Mouse (Mus musculus) adrenal gland, adult 8-10 months (tissue): Measurements from ENCODE around the gene Tbc1d9b. TPM values are rescaled to one million over a fixed set of nuclear protein-coding genes. Genes with fewer than 3 reads are reported as not detected.

Source experiments
- DNase-seq: peaks from one replicate; pipeline ENCODE4 v3.0.0; 2022
- total RNA-seq, 4 experiments: library from RNA; stranded (reverse); gene quantifications; 2 replicates each; pipeline ENCODE4 v1.2.4; 2022

Gene Tbc1d9b
- total RNA-seq, 4 experiments from 2014 or later = 154 to 260 (median 207) TPM

GRCm38 (mm10) chr11:50178532-50179488 is 47.6 kb downstream of the Tbc1d9b start:
- DNase-seq = no peak

- DNase-seq = no peak
These were observed 49.5 kb downstream of the Tbc1d9b start for GRCm38 (mm10) chr11:50180478-50181231.

GRCm38 (mm10) chr11:50182702-50183101 is 51.5 kb downstream of the Tbc1d9b start:
- no peak for DNase-seq

GRCm38 (mm10) chr11:50184788-50185187 is 53.6 kb downstream of the Tbc1d9b start:
- no peak for DNase-seq

- no peak for DNase-seq
These were observed 57.5 kb downstream of the Tbc1d9b start for GRCm38 (mm10) chr11:50188682-50189081.

- DNase-seq = no peak
These were observed 59.2 kb downstream of the Tbc1d9b start for GRCm38 (mm10) chr11:50190362-50190761.

GRCm38 (mm10) chr11:50192278-50192677 is 61.1 kb downstream of the Tbc1d9b start:
- no peak for DNase-seq

- DNase-seq = no peak
These were observed 62.9 kb downstream of the Tbc1d9b start for GRCm38 (mm10) chr11:50194070-50194469.

GRCm38 (mm10) chr11:50194793-50195192 is 63.6 kb downstream of the Tbc1d9b start:
- no peak for DNase-seq

GRCm38 (mm10) chr11:50197500-50197899 is 66.3 kb downstream of the Tbc1d9b start:
- no peak for DNase-seq

- no peak for DNase-seq
These were observed 67.1 kb downstream of the Tbc1d9b start for GRCm38 (mm10) chr11:50198219-50198846.

GRCm38 (mm10) chr11:50198916-50199315 is 67.7 kb downstream of the Tbc1d9b start:
- DNase-seq = no peak

- DNase-seq = no peak
These were observed 69.4 kb downstream of the Tbc1d9b start for GRCm38 (mm10) chr11:50200613-50201012.

GRCm38 (mm10) chr11:50201590-50201989 is 70.4 kb downstream of the Tbc1d9b start:
- no peak for DNase-seq

GRCm38 (mm10) chr11:50203302-50203827 is 72.2 kb downstream of the Tbc1d9b start:
- DNase-seq = no peak

- DNase-seq = no peak
These were observed 74.2 kb downstream of the Tbc1d9b start for GRCm38 (mm10) chr11:50205434-50205833.

- no peak for DNase-seq
These were observed 74.8 kb downstream of the Tbc1d9b start for GRCm38 (mm10) chr11:50206037-50206436.

GRCm38 (mm10) chr11:50207344-50207743 is 76.1 kb downstream of the Tbc1d9b start:
- no peak for DNase-seq

GRCm38 (mm10) chr11:50208039-50208438 is 76.8 kb downstream of the Tbc1d9b start:
- no peak for DNase-seq

GRCm38 (mm10) chr11:50210101-50210504 is 78.9 kb downstream of the Tbc1d9b start:
- peak; percentile 89 for DNase-seq

GRCm38 (mm10) chr11:50210505-50211151 is 79.4 kb downstream of the Tbc1d9b start, which contains the start of the genes Sqstm1 and Mgat4b:
Sqstm1 (minus strand) TSS chr11:50210827.
Mgat4b (plus strand) TSS chr11:50210890.
- DNase-seq = peak; percentile 74
